Comparison of ENCODE assay signal across 8 mouse cellular contexts in genomic region chr16:84703129-84703768, GRCm38 (mm10). TPM values are rescaled to one million over a fixed set of nuclear protein-coding genes. Genes with fewer than 3 reads are reported as not detected.
A peak's percentile ranks its signal among the peaks of the same experiment; 100 is the strongest.
DNase-seq lines count a peak whose midpoint lies in the region; ATAC-seq lines count a peak whose summit lies in the region.

No protein-coding gene starts in this region.

- peak overlapping the region; percentile 72 for H3K4me3 ChIP-seq in heart, embryonic 13.5 days
- H3K4me3 ChIP-seq in kidney, embryonic 16.5 days (ENCODE audit: low read length): peak overlapping the region; percentile 71

- peaks cover 9% of the 10 kb centered on the region for H3K4me1 ChIP-seq in heart, embryonic 13.5 days
- H3K4me1 ChIP-seq in kidney, embryonic 16.5 days (ENCODE audit: insufficient read depth, low read length): 0 out of 2 replicates have a peak, but pooled peaks cover 4% of the 10 kb centered on the region

- peak; percentile 19 to 45 for DNase-seq in cerebellum, postnatal 25 days
- peak; percentile 57 for DNase-seq in embryo, embryonic 9.5 days (ENCODE audit: extremely low spot score)
- DNase-seq in lung, postnatal 4 days: peak; percentile 51 to 64
- DNase-seq in skeletal muscle tissue, adult 2 months (ENCODE audit: low read depth, low spot score): peak; percentile 20
- DNase-seq in yolk sac, embryonic 10.5 days (ENCODE audit: low spot score): peak; percentile 36

- H3K4me2 ChIP-seq in heart, embryonic 13.5 days: peak overlapping the region; percentile 96
- H3K4me2 ChIP-seq in kidney, embryonic 16.5 days (replicated peaks; ENCODE audit: low read depth, low read length): peak overlapping the region; percentile 99

- no peak overlapping the region for H3K27ac ChIP-seq in heart, embryonic 13.5 days (replicated peaks)
- H3K27ac ChIP-seq in kidney, embryonic 16.5 days (ENCODE audit: low read length): no peak overlapping the region

- WGBS in heart, embryonic 13.5 days: under 1% methylated on average over 54 of the region's 55 CpGs
- under 1% methylated on average over 54 of the region's 55 CpGs for WGBS in kidney, embryonic 16.5 days

- H3K9ac ChIP-seq in heart, embryonic 13.5 days: peak overlapping the region; percentile 83
- peak overlapping the region; percentile 76 for H3K9ac ChIP-seq in kidney, embryonic 16.5 days (replicated peaks; ENCODE audit: low read length)

- ATAC-seq in cerebellum, adult (ENCODE audit: insufficient number of reproducible peaks, low FRiP score, low TSS enrichment): no peak
- ATAC-seq in heart, embryonic 13.5 days (ENCODE audit: extremely low read depth, insufficient number of reproducible peaks, low FRiP score, low TSS enrichment): peak; percentile 38
- ATAC-seq in kidney, embryonic 16.5 days (ENCODE audit: low FRiP score, low TSS enrichment): peak; percentile 93

- H3K9me3 ChIP-seq in heart, embryonic 13.5 days: no peaks in the 10 kb centered on the region
- no peaks in the 10 kb centered on the region for H3K9me3 ChIP-seq in kidney, embryonic 16.5 days (ENCODE audit: low read length)

- H3K27me3 ChIP-seq in heart, embryonic 13.5 days (replicated peaks): peaks cover 30% of the 10 kb centered on the region
- H3K27me3 ChIP-seq in kidney, embryonic 16.5 days (ENCODE audit: insufficient read depth, low read length): no peaks in the 10 kb centered on the region

- H3K36me3 ChIP-seq in heart, embryonic 13.5 days: no peaks in the 10 kb centered on the region
- H3K36me3 ChIP-seq in kidney, embryonic 16.5 days (ENCODE audit: insufficient read depth, low read length): no peaks in the 10 kb centered on the region

RNA-seq across cellular contexts. Expression of gene Mrpl39, which starts 32.3 kb away (rescaled TPM):
- polyA plus RNA-seq in heart, embryonic 13.5 days (2015; fragmentation: Nextera tagmentation; extraction: Ambion mirVana): 45.7 and 51.4 TPM in 2 replicates
- 50.7 and 54.1 TPM in 2 replicates for polyA plus RNA-seq in kidney, embryonic 16.5 days (2015; fragmentation: Nextera tagmentation; extraction: Ambion mirVana)
